Mouse (Mus musculus) forebrain, embryonic 15.5 days (tissue): ENCODE measurements around the gene Pdzph1. TPM values are rescaled to one million over a fixed set of nuclear protein-coding genes. Genes with fewer than 3 reads are reported as not detected.

Source experiments
- ATAC-seq: fragments of 200-750 bp; cut with Nextera tagmentation; replicated peaks from 2 replicates; pipeline ENCODE4 v1.8.0; 2017; ENCODE audit warnings: mild to moderate bottlenecking, moderate TSS enrichment, moderate library complexity
- H3K27ac ChIP-seq: fragments of 300-500 bp; sonication (generic); replicated peaks from 2 replicates; pipeline ENCODE4 v1.5.1; 2015; ENCODE audit warnings: mild to moderate bottlenecking, inconsistent platforms
- H3K27me3 ChIP-seq: fragments of 300-500 bp; sonication (generic); 2 replicates; pipeline ENCODE4 v1.6.1; 2015; ENCODE audit warnings: inconsistent platforms
- H3K36me3 ChIP-seq: fragments of 300-500 bp; sonication (generic); 2 replicates; pipeline ENCODE4 v1.6.1; 2015; ENCODE audit warnings: mild to moderate bottlenecking, inconsistent platforms
- H3K4me1 ChIP-seq: fragments of 300-500 bp; sonication (generic); 2 replicates; pipeline ENCODE4 v1.6.1; 2015; ENCODE audit warnings: inconsistent platforms
- H3K4me2 ChIP-seq: fragments of 300-500 bp; sonication (generic); replicated peaks from 2 replicates; pipeline ENCODE4 v1.6.1; 2015; ENCODE audit warnings: mild to moderate bottlenecking, inconsistent platforms
- H3K4me3 ChIP-seq: fragments of 300-500 bp; sonication (generic); 2 replicates; pipeline ENCODE4 v1.5.1; 2015; ENCODE audit warnings: mild to moderate bottlenecking, inconsistent platforms
- H3K9ac ChIP-seq: fragments of 300-500 bp; sonication (generic); replicated peaks from 2 replicates; pipeline ENCODE4 v1.6.1; 2015; ENCODE audit warnings: mild to moderate bottlenecking, inconsistent platforms
- H3K9me3 ChIP-seq: fragments of 300-500 bp; sonication (generic); 2 replicates; pipeline ENCODE4 v1.6.1; 2016; ENCODE audit warnings: inconsistent platforms
- WGBS: fragments of 180-500 bp; shearing (Covaris S2); methylation state at CpG from one replicate; pipeline ENCODE4 v1.1.7; 2015; ENCODE audit warnings: mixed read lengths; 5-methylcytosine and 5-hydroxymethylcytosine counted together
- polyA plus RNA-seq: library from polyadenylated mRNA; unstranded; fragments of >200 nt; fragmentation: Nextera tagmentation; extraction: Ambion mirVana; gene quantifications from 2 replicates; pipeline ENCODE4 v1.2.1, GENCODE M21; 2015

The Pdzph1 gene
- polyA plus RNA-seq, 1 experiment from 2014 or later: 8.3 TPM

GRCm38 (mm10) chr17:58957055-58957454 is 34.1 kb downstream of the Pdzph1 start:
- WGBS: 84% methylated on average over 1 of the region's 1 CpGs
- no peak for ATAC-seq
- no peaks in the 10 kb centered on the region for H3K4me1 ChIP-seq
- no peak overlapping the region for H3K4me3 ChIP-seq
- H3K36me3 ChIP-seq: no peaks in the 10 kb centered on the region
- H3K9ac ChIP-seq: no peak overlapping the region
- H3K4me2 ChIP-seq: no peak overlapping the region
- H3K9me3 ChIP-seq: no peaks in the 10 kb centered on the region
- H3K27me3 ChIP-seq: no peaks in the 10 kb centered on the region
- H3K27ac ChIP-seq: no peak overlapping the region

- WGBS: 55% methylated on average over 10 of the region's 10 CpGs
- no peak overlapping the region for H3K4me2 ChIP-seq
- no peak overlapping the region for H3K27ac ChIP-seq
- ATAC-seq: no peak
- no peak overlapping the region for H3K9ac ChIP-seq
- H3K9me3 ChIP-seq: no peaks in the 10 kb centered on the region
- no peak overlapping the region for H3K4me3 ChIP-seq
- H3K27me3 ChIP-seq: no peaks in the 10 kb centered on the region
- H3K4me1 ChIP-seq: no peaks in the 10 kb centered on the region
- H3K36me3 ChIP-seq: no peaks in the 10 kb centered on the region
Measured at GRCm38 (mm10) chr17:58943015-58943822, 48.0 kb downstream of the Pdzph1 start.

GRCm38 (mm10) chr17:58938598-58938997 is 52.6 kb downstream of the Pdzph1 start:
- Histone ChIP-seq H3K4me3 (no peak overlapping the region), H3K27ac (no peak overlapping the region), H3K9me3 (no peaks in the 10 kb centered on the region), H3K9ac (no peak overlapping the region), H3K27me3 (no peaks in the 10 kb centered on the region), H3K4me1 (peaks cover 8% of the 10 kb centered on the region), H3K36me3 (no peaks in the 10 kb centered on the region), H3K4me2 (no peak overlapping the region)
- 89% methylated on average over 1 of the region's 1 CpGs for WGBS
- ATAC-seq: no peak

GRCm38 (mm10) chr17:58937533-58937932 is 53.6 kb downstream of the Pdzph1 start:
- no peak overlapping the region for H3K4me2 ChIP-seq
- ATAC-seq: 0 out of 2 replicates have a peak, but pooled peaks have one; percentile 48
- H3K9ac ChIP-seq: no peak overlapping the region
- no peaks in the 10 kb centered on the region for H3K27me3 ChIP-seq
- 8% methylated on average over 4 of the region's 4 CpGs for WGBS
- H3K27ac ChIP-seq: no peak overlapping the region
- no peak overlapping the region for H3K4me3 ChIP-seq
- H3K36me3 ChIP-seq: no peaks in the 10 kb centered on the region
- H3K9me3 ChIP-seq: no peaks in the 10 kb centered on the region
- peaks cover 12% of the 10 kb centered on the region for H3K4me1 ChIP-seq

GRCm38 (mm10) chr17:58932983-58933280 is 58.2 kb downstream of the Pdzph1 start:
- Histone ChIP-seq H3K9me3 (no peaks in the 10 kb centered on the region), H3K4me2 (peak overlapping the region; percentile 1; the same call in 1 of the 2 replicates), H3K9ac (no peak overlapping the region), H3K4me1 (peaks cover 12% of the 10 kb centered on the region), H3K27me3 (no peaks in the 10 kb centered on the region), H3K4me3 (no peak overlapping the region), H3K36me3 (no peaks in the 10 kb centered on the region), H3K27ac (peak overlapping the region; percentile 52; the same call in 1 of the 2 replicates)
- peak; percentile 36 for ATAC-seq
- 0% methylated on average over 1 of the region's 1 CpGs for WGBS

- ATAC-seq: peak; percentile 83
Measured at GRCm38 (mm10) chr17:58932279-58932982, 58.7 kb downstream of the Pdzph1 start.

GRCm38 (mm10) chr17:58924754-58925546 is 66.2 kb downstream of the Pdzph1 start:
- Histone ChIP-seq H3K9me3 (no peaks in the 10 kb centered on the region), H3K27ac (no peak overlapping the region), H3K4me3 (no peak overlapping the region), H3K36me3 (no peaks in the 10 kb centered on the region), H3K9ac (no peak overlapping the region), H3K27me3 (no peaks in the 10 kb centered on the region), H3K4me2 (no peak overlapping the region), H3K4me1 (no peaks in the 10 kb centered on the region)
- no peak for ATAC-seq
- 82% methylated on average over 10 of the region's 10 CpGs for WGBS

More at GRCm38 (mm10) chr17:58932279-58932982, 58.7 kb downstream of the Pdzph1 start:
- no peaks in the 10 kb centered on the region for H3K27me3 ChIP-seq
- peaks cover 7% of the 10 kb centered on the region for H3K4me1 ChIP-seq
- H3K4me3 ChIP-seq: no peak overlapping the region
- no peaks in the 10 kb centered on the region for H3K36me3 ChIP-seq
- H3K4me2 ChIP-seq: peak overlapping the region; percentile 1; the same call in 1 of the 2 replicates
- peak overlapping the region; percentile 52; the same call in 1 of the 2 replicates for H3K27ac ChIP-seq
- H3K9ac ChIP-seq: no peak overlapping the region
- WGBS: 1% methylated on average over 2 of the region's 2 CpGs
- H3K9me3 ChIP-seq: no peaks in the 10 kb centered on the region

- no peak overlapping the region for H3K27ac ChIP-seq
- H3K36me3 ChIP-seq: no peaks in the 10 kb centered on the region
- H3K4me3 ChIP-seq: no peak overlapping the region
- 0 out of 2 replicates have a peak, but pooled peaks cover 2% of the 10 kb centered on the region for H3K4me1 ChIP-seq
- no peak overlapping the region for H3K4me2 ChIP-seq
- H3K27me3 ChIP-seq: no peaks in the 10 kb centered on the region
- H3K9ac ChIP-seq: no peak overlapping the region
- ATAC-seq: no peak
- no peaks in the 10 kb centered on the region for H3K9me3 ChIP-seq
- 91% methylated on average over 11 of the region's 11 CpGs for WGBS
Measured at GRCm38 (mm10) chr17:58923901-58924476, 67.2 kb downstream of the Pdzph1 start.

- no peak overlapping the region for H3K27ac ChIP-seq
- H3K9ac ChIP-seq: no peak overlapping the region
- H3K4me3 ChIP-seq: no peak overlapping the region
- H3K36me3 ChIP-seq: no peaks in the 10 kb centered on the region
- 0 out of 2 replicates have a peak, but pooled peaks cover 2% of the 10 kb centered on the region for H3K4me1 ChIP-seq
- H3K9me3 ChIP-seq: no peaks in the 10 kb centered on the region
- H3K4me2 ChIP-seq: no peak overlapping the region
- no peaks in the 10 kb centered on the region for H3K27me3 ChIP-seq
- 86% methylated on average over 7 of the region's 7 CpGs for WGBS
- no peak for ATAC-seq
Measured at GRCm38 (mm10) chr17:58923316-58923866, 67.8 kb downstream of the Pdzph1 start.

- Histone ChIP-seq H3K27me3 (no peaks in the 10 kb centered on the region), H3K4me3 (no peak overlapping the region), H3K9me3 (no peaks in the 10 kb centered on the region), H3K27ac (no peak overlapping the region), H3K36me3 (no peaks in the 10 kb centered on the region), H3K4me1 (0 out of 2 replicates have a peak, but pooled peaks cover 2% of the 10 kb centered on the region), H3K4me2 (no peak overlapping the region), H3K9ac (no peak overlapping the region)
- WGBS: 91% methylated on average over 2 of the region's 2 CpGs
- no peak for ATAC-seq
Measured at GRCm38 (mm10) chr17:58922821-58923220, 68.4 kb downstream of the Pdzph1 start.

GRCm38 (mm10) chr17:58919927-58920326 is 71.2 kb downstream of the Pdzph1 start:
- no peak for ATAC-seq
- no peaks in the 10 kb centered on the region for H3K9me3 ChIP-seq
- H3K9ac ChIP-seq: no peak overlapping the region
- no peaks in the 10 kb centered on the region for H3K36me3 ChIP-seq
- H3K4me1 ChIP-seq: 0 out of 2 replicates have a peak, but pooled peaks cover 2% of the 10 kb centered on the region
- 24% methylated on average over 4 of the region's 4 CpGs for WGBS
- H3K27me3 ChIP-seq: no peaks in the 10 kb centered on the region
- H3K4me2 ChIP-seq: no peak overlapping the region
- H3K4me3 ChIP-seq: no peak overlapping the region
- H3K27ac ChIP-seq: no peak overlapping the region
